In the genomic region with DNA sequence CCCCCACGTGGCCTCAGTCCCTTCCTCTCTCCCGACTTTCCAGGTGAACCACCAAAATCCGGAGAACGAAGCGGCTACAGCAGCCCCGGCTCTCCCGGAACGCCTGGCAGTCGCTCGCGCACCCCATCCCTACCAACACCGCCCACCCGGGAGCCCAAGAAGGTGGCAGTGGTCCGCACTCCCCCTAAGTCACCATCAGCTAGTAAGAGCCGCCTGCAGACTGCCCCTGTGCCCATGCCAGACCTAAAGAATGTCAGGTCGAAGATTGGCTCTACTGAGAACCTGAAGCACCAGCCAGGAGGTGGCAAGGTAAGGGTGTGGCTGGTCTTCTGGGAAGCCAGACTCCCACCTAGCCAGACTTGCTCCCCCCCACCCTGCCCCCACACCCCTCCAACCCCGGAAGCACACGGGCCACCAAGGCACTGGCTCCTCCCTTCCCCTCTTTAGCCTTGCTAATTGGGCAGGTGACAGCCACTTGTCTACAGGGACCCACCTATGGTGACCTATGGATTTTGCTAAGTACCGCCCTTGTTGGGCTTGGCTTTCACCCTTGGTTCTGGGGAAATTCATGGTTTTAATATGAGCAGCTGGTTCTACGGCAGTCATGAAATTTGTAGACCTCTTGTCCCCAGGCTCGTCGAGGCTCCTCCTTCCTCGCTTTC, we compare ENCODE assay signal across 12 mouse cellular contexts.
DNase-seq lines count a peak whose midpoint lies in the region; ATAC-seq lines count a peak whose summit lies in the region.
"Had no signal": no experiment of that assay in that cellular context is flagged by ENCODE, and none has a peak within 500 bp of the region (broad histone marks: within the 10 kb centered on the region; RNA-seq: fewer than 3 reads in every experiment).

No protein-coding gene starts in this region.

- 14% methylated on average over 23 of the region's 23 CpGs for WGBS in kidney, embryonic 14.5 days
- WGBS in intestine, embryonic 15.5 days: 12% methylated on average over 23 of the region's 23 CpGs
- 19% methylated on average over 23 of the region's 23 CpGs for WGBS in hindbrain, embryonic 12.5 days

- no peak overlapping the region for H3K27ac ChIP-seq in kidney, embryonic 14.5 days (ENCODE audit: low read depth, low read length)
- no peak overlapping the region for H3K27ac ChIP-seq in intestine, embryonic 15.5 days
- H3K27ac ChIP-seq in hindbrain, embryonic 12.5 days: no peak overlapping the region
- H3K27ac ChIP-seq: midbrain, embryonic 13.5 days had no signal

- peaks cover 12% of the 10 kb centered on the region for H3K27me3 ChIP-seq in kidney, embryonic 14.5 days (ENCODE audit: control insufficient read depth, insufficient read depth, low read length)
- H3K27me3 ChIP-seq in intestine, embryonic 15.5 days (replicated peaks): 0 out of 2 replicates have a peak, but pooled peaks cover 8% of the 10 kb centered on the region
- H3K27me3 ChIP-seq in hindbrain, embryonic 12.5 days: peaks cover 28% of the 10 kb centered on the region
- H3K27me3 ChIP-seq: Patski had no signal

- peak overlapping the region; percentile 8; the same call in 1 of the 2 replicates for H3K4me3 ChIP-seq in kidney, embryonic 14.5 days (ENCODE audit: low read length)
- H3K4me3 ChIP-seq in intestine, embryonic 15.5 days (replicated peaks): peak overlapping the region; percentile 27
- H3K4me3 ChIP-seq in hindbrain, embryonic 12.5 days: no peak overlapping the region
- H3K4me3 ChIP-seq: midbrain, embryonic 13.5 days had no signal

- H3K9me3 ChIP-seq in kidney, embryonic 14.5 days (ENCODE audit: control insufficient read depth, low read length): no peaks in the 10 kb centered on the region
- H3K9me3 ChIP-seq in intestine, embryonic 15.5 days: no peaks in the 10 kb centered on the region
- no peaks in the 10 kb centered on the region for H3K9me3 ChIP-seq in hindbrain, embryonic 12.5 days (replicated peaks)
- H3K9me3 ChIP-seq: midbrain, embryonic 13.5 days had no signal

- no peaks in the 10 kb centered on the region for H3K36me3 ChIP-seq in kidney, embryonic 14.5 days (ENCODE audit: control insufficient read depth, insufficient read depth, low read length)
- H3K36me3 ChIP-seq in intestine, embryonic 15.5 days: no peaks in the 10 kb centered on the region
- peaks cover 20% of the 10 kb centered on the region; the same call in 1 of the 2 replicates for H3K36me3 ChIP-seq in hindbrain, embryonic 12.5 days

- peak overlapping the region; percentile 29; the same call in 1 of the 2 replicates for H3K4me2 ChIP-seq in kidney, embryonic 14.5 days (replicated peaks; ENCODE audit: low read depth, low read length)
- peak overlapping the region; percentile 64 for H3K4me2 ChIP-seq in intestine, embryonic 15.5 days (replicated peaks)
- H3K4me2 ChIP-seq in hindbrain, embryonic 12.5 days (replicated peaks): no peak overlapping the region
- H3K4me2 ChIP-seq: midbrain, embryonic 13.5 days had no signal

- no peak for ATAC-seq in kidney, embryonic 14.5 days (ENCODE audit: low FRiP score, low TSS enrichment)
- peak; percentile 90 for ATAC-seq in intestine, embryonic 15.5 days
- ATAC-seq in hindbrain, embryonic 12.5 days (ENCODE audit: low FRiP score): no peak
- ATAC-seq: midbrain, embryonic 13.5 days; Patski had no signal

- no peak for DNase-seq in kidney, postnatal 4 days
- peak; percentile 37 for DNase-seq in T-cell, adult 2 months (ENCODE audit: low spot score)
- DNase-seq in lung, postnatal 10 days: peak; percentile 36
- no peak for DNase-seq in urinary bladder, postnatal 25 days (ENCODE audit: low spot score)
- no peak for DNase-seq in ovary, adult 18-20 months (ENCODE audit: low spot score)
- DNase-seq: cerebellum, adult 9-10 months; kidney, adult 18-20 months had no signal

- H3K9ac ChIP-seq in kidney, embryonic 14.5 days (ENCODE audit: low read depth, low read length): no peak overlapping the region
- H3K9ac ChIP-seq in intestine, embryonic 15.5 days: 0 out of 2 replicates have a peak overlapping the region, but pooled peaks have one; percentile 8
- no peak overlapping the region for H3K9ac ChIP-seq in hindbrain, embryonic 12.5 days
- H3K9ac ChIP-seq: midbrain, embryonic 13.5 days had no signal

- no peaks in the 10 kb centered on the region for H3K4me1 ChIP-seq in kidney, embryonic 14.5 days (ENCODE audit: control insufficient read depth, insufficient read depth, low read length)
- H3K4me1 ChIP-seq in intestine, embryonic 15.5 days (replicated peaks): 0 out of 2 replicates have a peak, but pooled peaks cover 4% of the 10 kb centered on the region
- no peaks in the 10 kb centered on the region for H3K4me1 ChIP-seq in hindbrain, embryonic 12.5 days
- H3K4me1 ChIP-seq: midbrain, embryonic 13.5 days had no signal

Comparison
In these comparisons a context has a peak if more than half of its experiments do, and no peak if none do; other contexts are left out.
1. DNase-seq: peak in T-cell, adult 2 months (single experiment) and lung, postnatal 10 days (single experiment); none in kidney, postnatal 4 days (0 of 2), urinary bladder, postnatal 25 days (single experiment) and ovary, adult 18-20 months (single experiment).